Mouse (Mus musculus) cortical plate, adult 2 months (tissue): ENCODE results near the gene Lrrc29. TPM values are rescaled to one million over a fixed set of nuclear protein-coding genes. Genes with fewer than 3 reads are reported as not detected.

Experiments used
- H3K27ac ChIP-seq: fragments of 200-500 bp; 2 replicates; pipeline ENCODE4 v1.5.1; 2012; ENCODE audit warnings: low read length, control low read depth, inconsistent platforms; ENCODE audit not compliant: insufficient read depth
- H3K4me1 ChIP-seq: fragments of 200-500 bp; 2 replicates; pipeline ENCODE4 v1.6.1; 2011; ENCODE audit warnings: low read length; ENCODE audit not compliant: control insufficient read depth, insufficient read depth
- H3K4me3 ChIP-seq: fragments of 200-500 bp; 2 replicates; pipeline ENCODE4 v1.5.1; 2011; ENCODE audit warnings: mild to moderate bottlenecking, low read length, control low read depth; ENCODE audit not compliant: insufficient read depth
- CTCF ChIP-seq: fragments of 200-500 bp; IDR thresholded peaks from 2 replicates; pipeline ENCODE4 v1.5.1; 2011; ENCODE audit warnings: mild to moderate bottlenecking, control low read depth, low read length; ENCODE audit not compliant: insufficient read depth; ENCODE audit errors: extremely low read depth
- POLR2A ChIP-seq: fragments of 200-500 bp; IDR thresholded peaks from 2 replicates; pipeline ENCODE4 v1.6.1; 2011; ENCODE audit warnings: mild to moderate bottlenecking, low read length, control low read depth; ENCODE audit not compliant: insufficient read depth; ENCODE audit errors: extremely low read depth
- polyA plus RNA-seq: library from polyadenylated mRNA; depleted of rRNA; stranded (reverse); fragments of >200 nt; gene quantifications from 2 replicates; pipeline ENCODE4 v1.2.3, GENCODE M21; 2012

The Lrrc29 gene
- polyA plus RNA-seq, 1 experiment = 3.7 TPM

- Histone ChIP-seq H3K4me3 (no peak overlapping the region), H3K4me1 (no peaks in the 10 kb centered on the region), H3K27ac (no peak overlapping the region)
- TF ChIP-seq CTCF = no peak
- TF ChIP-seq POLR2A = no peak
Measured at GRCm38 (mm10) chr8:105354549-105354948, 28.5 kb upstream of the Lrrc29 start.

GRCm38 (mm10) chr8:105353583-105354135 is 27.6 kb upstream of the Lrrc29 start:
- Histone ChIP-seq H3K4me1 (no peaks in the 10 kb centered on the region), H3K4me3 (no peak overlapping the region), H3K27ac (no peak overlapping the region)
- TF ChIP-seq POLR2A = no peak
- no peak for TF ChIP-seq CTCF

GRCm38 (mm10) chr8:105350186-105350585 is 24.1 kb upstream of the Lrrc29 start:
- Histone ChIP-seq H3K4me1 (no peaks in the 10 kb centered on the region), H3K4me3 (peak overlapping the region; percentile 61)
- TF ChIP-seq CTCF (no peak), POLR2A (no peak)

GRCm38 (mm10) chr8:105349096-105349771 is 23.2 kb upstream of the Lrrc29 start:
- TF ChIP-seq CTCF (no peak), POLR2A (no peak)
- H3K4me1 ChIP-seq = no peaks in the 10 kb centered on the region

More at GRCm38 (mm10) chr8:105350186-105350585, 24.1 kb upstream of the Lrrc29 start:
- H3K27ac ChIP-seq = no peak overlapping the region

GRCm38 (mm10) chr8:105348450-105349095 is 22.5 kb upstream of the Lrrc29 start, which contains the start of gene Slc9a5:
Gene Slc9a5, plus strand, starts transcription at chr8:105348843.
- TF ChIP-seq POLR2A (no peak), CTCF (no peak)
- peak within 1 kb of the TSS; percentile 3; the same call in 1 of the 2 replicates for H3K27ac ChIP-seq
- no peaks in the 10 kb centered on the region for H3K4me1 ChIP-seq
- H3K4me3 ChIP-seq = peak within 1 kb of the TSS; percentile 61

More at GRCm38 (mm10) chr8:105349096-105349771, 23.2 kb upstream of the Lrrc29 start:
- peak overlapping the region; percentile 61 for H3K4me3 ChIP-seq
- H3K27ac ChIP-seq = peak overlapping the region; percentile 3; the same call in 1 of the 2 replicates

- TF ChIP-seq POLR2A (0 out of 2 replicates have a peak, but pooled peaks have one; percentile 11), CTCF (no peak)
- Histone ChIP-seq H3K4me3 (peak within 1 kb of the TSS; percentile 61), H3K27ac (peak within 1 kb of the TSS; percentile 3; the same call in 1 of the 2 replicates), H3K4me1 (no peaks in the 10 kb centered on the region)
Measured at GRCm38 (mm10) chr8:105347428-105348221, 21.5 kb upstream of the Lrrc29 start, which contains the start of gene Fhod1. Gene Fhod1, minus strand, starts transcription at chr8:105347953.

- Histone ChIP-seq H3K4me1 (no peaks in the 10 kb centered on the region), H3K27ac (no peak overlapping the region), H3K4me3 (peak overlapping the region; percentile 61)
- TF ChIP-seq POLR2A (no peak), CTCF (no peak)
Measured at GRCm38 (mm10) chr8:105346611-105347427, 20.7 kb upstream of the Lrrc29 start.

- Histone ChIP-seq H3K27ac (no peak overlapping the region), H3K4me1 (no peaks in the 10 kb centered on the region), H3K4me3 (no peak overlapping the region)
- TF ChIP-seq CTCF (no peak), POLR2A (no peak)
Measured at GRCm38 (mm10) chr8:105345061-105345975, 19.2 kb upstream of the Lrrc29 start.
